Mouse (Mus musculus) urinary bladder, adult 18-20 months (tissue): ENCODE data around the gene Fbp1.
"Not testable (repeated sequence)": the region's sequence is repeated elsewhere in the genome, so short reads cannot be mapped to it uniquely, and the experiment has no call there.

Source experiments
- DNase-seq, 2 experiments: peaks; one replicate each; pipeline ENCODE4 v3.0.0; 2022; ENCODE audit warnings: low spot score in 2 of 2, mixed read lengths in 2 of 2

Fbp1 gene

GRCm38 (mm10) chr13:62854666-62855065 lies 33.4 kb downstream of the Fbp1 start:
- DNase-seq, result peak; percentile 33 to 76

- DNase-seq, result no peak
Measured at GRCm38 (mm10) chr13:62833341-62833740, 54.7 kb downstream of the Fbp1 start.

- no peak for DNase-seq
Measured at GRCm38 (mm10) chr13:62832239-62832638, 55.8 kb downstream of the Fbp1 start.

GRCm38 (mm10) chr13:62815705-62816104 lies 72.4 kb downstream of the Fbp1 start:
- not testable (repeated sequence) for DNase-seq
